9 mouse cellular contexts compared by ENCODE assay signal in the genomic region with DNA sequence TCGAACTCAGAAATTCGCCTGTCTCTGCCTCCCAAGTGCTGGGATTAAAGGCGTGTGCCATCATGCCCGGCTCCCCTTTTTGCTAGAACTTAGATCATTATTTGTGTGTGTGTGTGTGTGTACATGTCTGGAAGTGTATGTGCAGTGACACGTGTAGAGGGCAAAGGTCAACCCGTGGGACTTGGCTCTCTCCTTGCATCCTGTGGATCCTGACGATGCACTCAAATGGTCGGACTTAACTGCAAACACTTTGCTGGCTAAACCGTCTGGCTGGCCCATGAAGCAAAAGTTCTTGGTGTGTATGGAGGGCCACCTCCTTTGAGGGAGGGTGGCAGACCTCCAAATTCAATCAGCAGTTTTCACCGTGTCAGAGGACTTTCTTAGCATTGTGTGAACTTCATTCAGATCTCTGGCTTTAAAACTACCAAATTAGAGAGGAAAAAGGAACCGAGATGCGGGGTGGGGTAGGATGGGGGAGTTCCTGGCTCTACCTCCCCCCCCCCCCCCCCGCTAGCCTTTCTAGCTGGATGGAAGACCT. TPM values are rescaled to one million over a fixed set of nuclear protein-coding genes. Genes with fewer than 3 reads are reported as not detected.
DNase-seq lines count a peak whose midpoint lies in the region; ATAC-seq and TF ChIP-seq lines count a peak whose summit lies in the region.
"Had no signal": no experiment of that assay in that cellular context is flagged by ENCODE, and none has a peak within 500 bp of the region (broad histone marks: within the 10 kb centered on the region; RNA-seq: fewer than 3 reads in every experiment).

No protein-coding gene starts in this region.

- no peak for TF ChIP-seq CTCF in left cerebral cortex, adult 2 months (IDR thresholded peaks at IDR 0.05)
- no peak for TF ChIP-seq CTCF in olfactory bulb, adult 2 months (IDR thresholded peaks at IDR 0.05; ENCODE audit: insufficient read depth, low read depth, low read length)

- H3K4me1 ChIP-seq in heart, embryonic 16.5 days (ENCODE audit: control insufficient read depth, insufficient read depth, low read length): peaks cover 27% of the 10 kb centered on the region
- H3K4me1 ChIP-seq in olfactory bulb, adult 2 months (ENCODE audit: control insufficient read depth, insufficient read depth, low read length): peaks cover 25% of the 10 kb centered on the region

- no peak for TF ChIP-seq POLR2A in olfactory bulb, adult 2 months (IDR thresholded peaks at IDR 0.05; ENCODE audit: insufficient read depth, low read depth, low read length)

- 58% methylated on average over 12 of the region's 13 CpGs for WGBS in heart, embryonic 16.5 days
- 45% methylated on average over 13 of the region's 13 CpGs for WGBS in olfactory bulb, adult 2 months

- intact Hi-C loops in left cerebral cortex, adult 2 months (cut with DNase I): no loop called here

- H3K9me3 ChIP-seq in heart, embryonic 16.5 days (replicated peaks; ENCODE audit: control insufficient read depth, low read length): no peaks in the 10 kb centered on the region

- H3K4me2 ChIP-seq in heart, embryonic 16.5 days (ENCODE audit: low read depth, low read length): peak overlapping the region; percentile 89

- DNase-seq in left cerebral cortex, adult 2 months (ENCODE audit: extremely low spot score in 1 of 2, low spot score in 2 of 2): no peak
- DNase-seq in left cerebral cortex, adult 9 months (ENCODE audit: low spot score in 2 of 2): no peak
- peak; percentile 49 to 63 for DNase-seq in kidney, postnatal 36 days
- DNase-seq in ovary, postnatal 10 days (ENCODE audit: low spot score): no peak
- DNase-seq in right cerebral cortex, postnatal 14 days: no peak
- no peak for DNase-seq in lung, postnatal 25 days (ENCODE audit: low spot score)
- DNase-seq: cerebellum, adult 2 months had no signal

- peak overlapping the region; percentile 28; the same call in 1 of the 2 replicates for H3K9ac ChIP-seq in heart, embryonic 16.5 days (ENCODE audit: low read length)

- H3K27ac ChIP-seq in left cerebral cortex, adult 2 months: no peak overlapping the region
- H3K27ac ChIP-seq in heart, embryonic 16.5 days (ENCODE audit: low read length): 0 out of 2 replicates have a peak overlapping the region, but pooled peaks have one; percentile 34
- H3K27ac ChIP-seq in olfactory bulb, adult 2 months (ENCODE audit: insufficient read depth, low read depth, low read length): no peak overlapping the region

- no peak for ATAC-seq in heart, embryonic 16.5 days (replicated peaks; ENCODE audit: extremely low read depth, insufficient read depth, low FRiP score)

- H3K4me3 ChIP-seq in left cerebral cortex, adult 2 months: peak overlapping the region; percentile 52
- H3K4me3 ChIP-seq in heart, embryonic 16.5 days (ENCODE audit: low read length): peak overlapping the region; percentile 56
- peak overlapping the region; percentile 36 for H3K4me3 ChIP-seq in olfactory bulb, adult 2 months (ENCODE audit: insufficient read depth, low read depth, low read length)

- no peaks in the 10 kb centered on the region for H3K27me3 ChIP-seq in heart, embryonic 16.5 days (ENCODE audit: control insufficient read depth, insufficient read depth, low read length)

- H3K36me3 ChIP-seq in heart, embryonic 16.5 days (ENCODE audit: control insufficient read depth, insufficient read depth): no peaks in the 10 kb centered on the region

RNA-seq across cellular contexts. Expression of a gene that starts 50.8 kb away (rescaled TPM):
- 10 to 100 TPM; 83.7 to 98.1 TPM for total RNA-seq in left cerebral cortex, adult 2 months (2021)
- 57.2 and 69.2 TPM in 2 replicates for polyA plus RNA-seq in heart, embryonic 16.5 days (2015; fragmentation: Nextera tagmentation; extraction: Ambion mirVana)
- polyA plus RNA-seq in olfactory bulb, adult 2 months (2012; ENCODE audit: insufficient read depth, insufficient read length, low replicate concordance, missing spikeins): not detected in 2 replicates

Comparison
In these comparisons a context has a peak if more than half of its experiments do, and no peak if none do; other contexts are left out.
1. DNase-seq: peak in kidney, postnatal 36 days (2 of 2); none in left cerebral cortex, adult 2 months (0 of 2), left cerebral cortex, adult 9 months (0 of 2), ovary, postnatal 10 days (single experiment), right cerebral cortex, postnatal 14 days (single experiment) and lung, postnatal 25 days (single experiment).
2. Peak in every context shown above with its lines, with median percentiles within 50 percentile points of each other: H3K4me3 ChIP-seq.